ENCODE assay signal across 15 mouse cellular contexts in the genomic region with DNA sequence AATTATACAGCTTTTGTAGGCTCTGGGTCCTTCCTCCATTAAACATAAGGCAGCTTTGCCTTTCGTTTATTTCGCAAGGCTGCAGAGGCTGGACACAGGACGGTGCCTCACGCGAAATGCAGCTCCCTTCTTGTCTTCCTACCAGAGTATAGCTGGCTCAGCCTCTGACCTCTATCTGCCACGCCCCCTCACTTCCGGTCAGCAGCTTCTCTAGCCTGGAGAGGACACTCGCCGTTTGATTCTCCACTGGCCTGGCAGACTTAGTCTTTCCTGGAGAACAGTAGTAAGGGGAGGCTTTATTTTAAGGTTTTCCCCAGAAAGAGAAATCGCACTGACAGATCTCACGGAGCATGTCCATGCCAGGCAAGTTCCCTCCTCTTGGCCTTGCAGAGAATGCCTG.
DNase-seq lines count a peak whose midpoint lies in the region; ATAC-seq lines count a peak whose summit lies in the region.
"Had no signal": no experiment of that assay in that cellular context is flagged by ENCODE, and none has a peak within 500 bp of the region (broad histone marks: within the 10 kb centered on the region; RNA-seq: fewer than 3 reads in every experiment).

No protein-coding gene starts in this region.

- no peak overlapping the region for H3K27ac ChIP-seq in kidney, embryonic 15.5 days
- no peak overlapping the region for H3K27ac ChIP-seq in kidney, embryonic 16.5 days (ENCODE audit: low read length)
- H3K27ac ChIP-seq: embryonic facial prominence, embryonic 13.5 days; heart, embryonic 15.5 days; midbrain, embryonic 12.5 days had no signal

- no peaks in the 10 kb centered on the region for H3K27me3 ChIP-seq in kidney, embryonic 15.5 days
- H3K27me3 ChIP-seq in kidney, embryonic 16.5 days (ENCODE audit: insufficient read depth, low read length) = no peaks in the 10 kb centered on the region
- H3K27me3 ChIP-seq: embryonic facial prominence, embryonic 13.5 days; heart, embryonic 15.5 days; midbrain, embryonic 12.5 days had no signal

- no peaks in the 10 kb centered on the region for H3K9me3 ChIP-seq in kidney, embryonic 15.5 days (replicated peaks)
- H3K9me3 ChIP-seq in kidney, embryonic 16.5 days (ENCODE audit: low read length) = no peaks in the 10 kb centered on the region
- H3K9me3 ChIP-seq: embryonic facial prominence, embryonic 13.5 days; heart, embryonic 15.5 days; midbrain, embryonic 12.5 days had no signal

- WGBS in kidney, embryonic 15.5 days = 50% methylated on average over 11 of the region's 11 CpGs
- WGBS in kidney, embryonic 16.5 days = 48% methylated on average over 11 of the region's 11 CpGs

- no peak overlapping the region for H3K9ac ChIP-seq in kidney, embryonic 15.5 days
- no peak overlapping the region for H3K9ac ChIP-seq in kidney, embryonic 16.5 days (replicated peaks; ENCODE audit: low read length)
- H3K9ac ChIP-seq: embryonic facial prominence, embryonic 13.5 days; forebrain, postnatal 0 days; heart, embryonic 15.5 days; midbrain, embryonic 12.5 days had no signal

- 0 out of 2 replicates have a peak, but pooled peaks have one; percentile 56 for ATAC-seq in kidney, embryonic 15.5 days (replicated peaks; ENCODE audit: low FRiP score)
- ATAC-seq in kidney, embryonic 16.5 days (ENCODE audit: low FRiP score, low TSS enrichment) = no peak
- ATAC-seq: forebrain, postnatal 0 days; inflammation-experienced regulatory T-cells, adult 6 months had no signal

- H3K4me2 ChIP-seq in kidney, embryonic 15.5 days = no peak overlapping the region
- no peak overlapping the region for H3K4me2 ChIP-seq in kidney, embryonic 16.5 days (replicated peaks; ENCODE audit: low read depth, low read length)
- H3K4me2 ChIP-seq: embryonic facial prominence, embryonic 13.5 days; heart, embryonic 15.5 days; midbrain, embryonic 12.5 days had no signal

- 0 out of 2 replicates have a peak, but pooled peaks cover 2% of the 10 kb centered on the region for H3K4me1 ChIP-seq in kidney, embryonic 15.5 days
- no peaks in the 10 kb centered on the region for H3K4me1 ChIP-seq in kidney, embryonic 16.5 days (ENCODE audit: insufficient read depth, low read length)

- peak; percentile 60 for DNase-seq in embryo, embryonic 10 days (ENCODE audit: low spot score)
- no peak for DNase-seq in embryo, embryonic 11 days
- DNase-seq in embryo, embryonic 9.5 days (ENCODE audit: extremely low spot score) = peak; percentile 28
- peak; percentile 39 for DNase-seq in lung, postnatal 14 days
- no peak for DNase-seq in spleen, postnatal 14 days (ENCODE audit: low spot score in 2 of 2)
- no peak for DNase-seq in cerebellum, postnatal 36 days
- DNase-seq: B cell, adult 2 months; cerebellum, adult 11 months; forebrain, postnatal 0 days had no signal

- H3K36me3 ChIP-seq in kidney, embryonic 15.5 days = no peaks in the 10 kb centered on the region
- H3K36me3 ChIP-seq in kidney, embryonic 16.5 days (ENCODE audit: insufficient read depth, low read length) = no peaks in the 10 kb centered on the region
- H3K36me3 ChIP-seq: embryonic facial prominence, embryonic 13.5 days; heart, embryonic 15.5 days; midbrain, embryonic 12.5 days had no signal

- H3K4me3 ChIP-seq in kidney, embryonic 15.5 days (replicated peaks) = no peak overlapping the region
- H3K4me3 ChIP-seq in kidney, embryonic 16.5 days (ENCODE audit: low read length) = no peak overlapping the region
- H3K4me3 ChIP-seq: embryonic facial prominence, embryonic 13.5 days; heart, embryonic 15.5 days; midbrain, embryonic 12.5 days had no signal

Comparison
In these comparisons a context has a peak if more than half of its experiments do, and no peak if none do; other contexts are left out.
1. DNase-seq: peak in embryo, embryonic 10 days (single experiment), embryo, embryonic 9.5 days (single experiment) and lung, postnatal 14 days (single experiment); none in embryo, embryonic 11 days (single experiment), spleen, postnatal 14 days (0 of 2) and cerebellum, postnatal 36 days (0 of 2).